Mouse (Mus musculus): ENCODE results near the gene Ptgr2.
"Not testable (repeated sequence)": the region's sequence is repeated elsewhere in the genome, so short reads cannot be mapped to it uniquely, and the experiment has no call there.

Ptgr2 gene

GRCm38 (mm10) chr12:84311306-84311705 lies 26.3 kb downstream of the Ptgr2 start:
- DNase-seq, result no peak

GRCm38 (mm10) chr12:84316006-84316405 lies 31.0 kb downstream of the Ptgr2 start:
- no peak for DNase-seq

- peak; percentile 93 to 95 for DNase-seq
Measured at GRCm38 (mm10) chr12:84316721-84317621, 31.9 kb downstream of the Ptgr2 start, which contains the start of gene Zfp410. Gene Zfp410 (plus strand): TSS chr12:84316852.

GRCm38 (mm10) chr12:84327111-84327512 lies 42.1 kb downstream of the Ptgr2 start:
- peak; percentile 39 to 74 for DNase-seq

GRCm38 (mm10) chr12:84336963-84337625 lies 52.1 kb downstream of the Ptgr2 start:
- no peak for DNase-seq

GRCm38 (mm10) chr12:84347192-84347591 lies 62.2 kb downstream of the Ptgr2 start:
- DNase-seq, result peak; percentile 54 to 67

GRCm38 (mm10) chr12:84358699-84359098 lies 73.7 kb downstream of the Ptgr2 start:
- DNase-seq, result not testable (repeated sequence)

- peak; percentile 98 to 99 for DNase-seq
Measured at GRCm38 (mm10) chr12:84361555-84362489, 76.8 kb downstream of the Ptgr2 start, which contains the start of the genes Coq6 and Fam161b. Gene Coq6 (plus strand): TSS chr12:84361657. Gene Fam161b (minus strand): TSS chr12:84361833.

GRCm38 (mm10) chr12:84362872-84363271 lies 77.8 kb downstream of the Ptgr2 start:
- DNase-seq, result no peak

GRCm38 (mm10) chr12:84364291-84364690 lies 79.3 kb downstream of the Ptgr2 start:
- no peak for DNase-seq

GRCm38 (mm10) chr12:84365137-84365536 lies 80.1 kb downstream of the Ptgr2 start:
- no peak for DNase-seq
